Mouse (Mus musculus): ENCODE results near the gene Guca1a. TPM values are rescaled to one million over a fixed set of nuclear protein-coding genes. Genes with fewer than 3 reads are reported as not detected.

Guca1a gene
- polyA plus RNA-seq, 1 experiment from 2014 or later = 6.6 TPM

Other genes starting within 250 kb of the Guca1a start
- 66.9 and 70.0 TPM in 2 replicates for gene Mrps10, start 31.7 kb downstream of the Guca1a start, polyA plus RNA-seq (2015; fragmentation: Nextera tagmentation; extraction: Ambion mirVana)
- 0.76 and 0.87 TPM in 2 replicates for gene Guca1b, start 15.2 kb downstream of the Guca1a start, polyA plus RNA-seq (2015; fragmentation: Nextera tagmentation; extraction: Ambion mirVana)
- gene AI661453, start 36.0 kb upstream of the Guca1a start, polyA plus RNA-seq (2015; fragmentation: Nextera tagmentation; extraction: Ambion mirVana) = 5.2 and 6.2 TPM in 2 replicates
- gene 1700001C19Rik, start 36.8 kb upstream of the Guca1a start, polyA plus RNA-seq (2015; fragmentation: Nextera tagmentation; extraction: Ambion mirVana) = 0.31 and 0.37 TPM in 2 replicates
- gene Taf8, start 101.7 kb upstream of the Guca1a start, polyA plus RNA-seq (2015; fragmentation: Nextera tagmentation; extraction: Ambion mirVana) = 30.0 and 32.4 TPM in 2 replicates
- gene Ccnd3, start 104.5 kb upstream of the Guca1a start, polyA plus RNA-seq (2015; fragmentation: Nextera tagmentation; extraction: Ambion mirVana) = 552 and 575 TPM in 2 replicates
- 23.9 and 24.6 TPM in 2 replicates for gene Bysl, start 210.9 kb upstream of the Guca1a start, polyA plus RNA-seq (2015; fragmentation: Nextera tagmentation; extraction: Ambion mirVana)
- gene Med20, start 211.0 kb upstream of the Guca1a start, polyA plus RNA-seq (2015; fragmentation: Nextera tagmentation; extraction: Ambion mirVana) = 51.9 and 55.2 TPM in 2 replicates
- gene Gm20517, start 211.0 kb upstream of the Guca1a start, polyA plus RNA-seq (2015; fragmentation: Nextera tagmentation; extraction: Ambion mirVana) = 1.6 TPM in 2 replicates
- gene Usp49, start 230.1 kb upstream of the Guca1a start, polyA plus RNA-seq (2015; fragmentation: Nextera tagmentation; extraction: Ambion mirVana) = 4.4 and 5.2 TPM in 2 replicates

All from embryonic facial prominence, embryonic 15.5 days (tissue).